Mouse (Mus musculus): ENCODE measurements around the gene Pla2r1. TPM values are rescaled to one million over a fixed set of nuclear protein-coding genes. Genes with fewer than 3 reads are reported as not detected.
A peak's percentile ranks its signal among the peaks of the same experiment; 100 is the strongest.

Gene Pla2r1
- total RNA-seq (2022): 1 to 10 TPM; 1.4 to 3.0 (median 1.5) TPM

DNA sequence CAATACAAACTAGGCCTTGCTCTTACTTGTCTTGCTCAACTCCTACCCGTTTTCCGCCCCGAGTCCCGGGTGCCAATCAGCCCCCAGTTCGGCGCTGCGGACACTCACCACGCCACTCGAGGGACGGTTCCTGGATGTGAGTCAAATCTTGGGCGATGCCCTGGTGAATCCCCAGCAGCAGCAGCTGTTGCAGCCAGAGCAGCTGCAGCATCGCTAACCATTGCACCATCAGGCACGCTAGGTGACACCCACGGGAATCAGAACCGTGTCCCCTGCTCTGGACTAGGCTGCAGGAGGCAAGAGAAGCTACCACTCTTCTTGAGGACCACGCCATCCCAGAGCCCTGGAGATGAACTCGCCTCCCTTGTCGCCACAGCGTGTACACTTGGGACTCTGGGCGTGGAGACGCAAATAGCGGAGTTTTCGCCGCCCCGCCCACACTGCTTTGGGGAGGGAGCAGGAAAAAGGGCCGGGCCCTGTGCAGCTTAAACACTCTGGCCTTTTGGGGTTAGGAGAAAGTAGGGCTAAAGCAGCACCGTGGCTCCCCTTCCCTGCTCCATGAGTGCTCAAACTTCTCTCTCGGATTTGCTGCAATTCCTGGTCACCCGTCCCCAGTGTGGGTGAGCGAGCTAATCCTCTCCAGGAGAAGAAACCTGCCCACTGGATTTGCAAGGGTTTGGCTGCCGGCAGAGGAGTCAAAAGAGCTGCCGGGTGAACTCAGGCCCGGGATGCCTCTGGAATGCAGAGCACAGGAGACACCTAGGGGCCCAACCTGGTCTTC, at the start of gene Pla2r1:
TSS of gene Pla2r1 (minus strand) at position 407 of the 781 bp plus-strand sequence.
- peak; percentile 56 for DNase-seq (ENCODE audit: low spot score)

DNA sequence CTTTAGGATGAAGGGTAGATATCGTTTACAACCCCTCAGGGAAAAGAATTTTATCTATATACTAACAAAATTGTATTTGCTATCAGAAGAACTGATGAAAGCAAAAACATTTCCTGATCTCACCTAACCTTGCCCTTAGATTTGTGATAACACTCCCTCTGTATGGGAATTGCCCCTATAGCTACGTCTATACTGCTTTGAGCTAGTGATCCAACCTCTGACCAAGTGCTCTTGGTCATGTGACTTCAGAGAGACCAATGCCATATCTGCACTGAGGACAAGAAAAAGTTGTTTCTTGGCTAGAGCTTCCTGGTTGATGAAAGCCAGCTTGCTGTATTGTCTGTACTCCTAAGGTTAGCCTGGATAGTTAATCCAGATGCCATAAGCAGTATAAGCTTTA, 48.2 kb upstream of the Pla2r1 start:
- DNase-seq (ENCODE audit: low spot score): no peak

DNA sequence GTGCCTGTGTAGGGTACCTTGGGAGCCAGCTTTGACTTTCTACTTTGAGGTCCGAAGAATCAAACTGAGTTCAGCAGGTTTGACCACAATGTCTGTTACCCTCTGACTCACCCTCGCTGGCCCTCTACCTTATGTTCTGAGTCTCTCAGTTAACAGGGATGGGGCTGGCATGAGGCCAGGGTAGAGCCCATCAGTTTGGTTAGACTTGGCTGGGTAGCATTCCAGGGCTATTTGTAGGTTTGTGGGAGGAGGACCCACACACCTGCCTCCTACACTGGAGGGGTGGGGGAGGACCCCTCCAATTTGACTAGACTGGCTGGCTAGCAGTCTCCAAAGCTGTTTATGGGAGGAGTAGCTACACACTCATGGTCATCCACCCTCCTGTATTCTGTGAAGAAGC, 47.8 kb upstream of the Pla2r1 start:
- DNase-seq (ENCODE audit: low spot score): no peak

DNA sequence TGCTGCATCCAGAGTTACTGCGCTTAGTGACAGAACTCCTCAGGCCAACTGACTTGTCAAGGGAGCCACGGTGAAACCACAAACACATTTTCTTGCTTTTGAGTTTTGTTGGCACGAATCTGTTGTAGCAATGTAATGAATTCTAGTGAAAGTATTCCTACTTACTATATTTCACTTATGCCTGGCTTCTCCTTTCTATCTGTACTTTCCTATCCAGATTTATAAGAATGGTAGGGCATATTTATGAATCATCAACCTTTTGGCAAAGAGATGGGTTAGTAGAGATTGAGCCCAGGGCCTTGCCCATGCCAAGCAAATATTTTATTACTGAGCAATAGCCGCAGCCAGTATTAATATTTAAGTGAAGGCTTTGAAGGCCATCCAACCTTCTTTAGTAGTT, 30.3 kb upstream of the Pla2r1 start:
- DNase-seq (ENCODE audit: low spot score): no peak

DNA sequence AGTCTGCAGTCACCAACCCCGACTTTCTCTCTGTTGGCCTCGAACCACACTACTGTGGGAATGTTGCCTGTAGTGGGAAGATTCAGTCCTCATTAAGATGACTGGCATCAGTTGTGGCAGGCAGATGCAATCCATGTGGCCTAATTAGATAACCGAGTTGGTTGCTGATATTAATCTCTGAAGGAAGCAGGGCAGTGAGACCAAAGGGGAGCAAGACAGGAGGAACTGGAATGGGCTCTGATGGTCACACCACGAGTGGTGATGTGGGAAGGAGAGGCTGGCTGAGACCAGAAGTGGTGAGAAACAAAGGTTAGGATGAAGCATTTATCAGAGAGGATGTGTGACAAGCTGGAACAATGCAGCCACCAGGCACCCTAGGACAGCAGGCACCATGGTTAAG, 1.5 kb upstream of the Pla2r1 start:
- no peak for DNase-seq (ENCODE audit: low spot score)

DNA sequence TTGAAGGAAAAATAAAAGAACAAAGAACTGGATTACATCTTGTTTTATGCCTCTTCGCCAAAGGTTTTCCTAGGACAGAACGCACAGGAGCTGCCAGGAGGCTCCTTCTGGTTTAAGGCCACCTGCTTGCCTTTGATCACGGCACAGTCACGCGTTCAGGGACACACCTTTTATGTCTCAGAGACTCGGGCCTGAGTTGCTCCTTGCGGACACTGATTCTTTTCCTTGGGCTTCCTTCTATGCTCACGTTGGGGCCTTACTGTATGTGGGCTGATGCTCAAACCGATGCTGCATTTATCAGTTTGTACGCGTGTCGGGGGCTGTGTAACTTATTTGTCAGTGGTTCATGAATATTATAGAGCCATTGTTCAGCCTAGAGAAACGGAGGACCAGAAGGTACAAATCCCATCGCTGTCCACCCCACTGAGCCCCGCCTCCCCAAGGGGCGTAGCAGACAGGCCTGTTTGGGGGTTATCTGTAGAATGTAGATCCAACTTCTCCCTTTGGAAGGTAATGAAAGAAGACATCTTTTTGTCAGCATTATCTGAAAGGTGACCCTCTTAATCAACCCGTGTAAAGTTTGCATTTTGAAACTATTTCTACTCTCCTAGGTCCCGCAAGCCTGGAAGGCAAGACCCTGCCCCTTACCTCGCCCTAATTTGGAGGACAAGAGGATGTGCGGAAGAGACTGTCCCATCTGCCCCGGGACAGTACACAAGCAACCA, 769 bp downstream of the Pla2r1 start:
- DNase-seq (ENCODE audit: low spot score): no peak

DNA sequence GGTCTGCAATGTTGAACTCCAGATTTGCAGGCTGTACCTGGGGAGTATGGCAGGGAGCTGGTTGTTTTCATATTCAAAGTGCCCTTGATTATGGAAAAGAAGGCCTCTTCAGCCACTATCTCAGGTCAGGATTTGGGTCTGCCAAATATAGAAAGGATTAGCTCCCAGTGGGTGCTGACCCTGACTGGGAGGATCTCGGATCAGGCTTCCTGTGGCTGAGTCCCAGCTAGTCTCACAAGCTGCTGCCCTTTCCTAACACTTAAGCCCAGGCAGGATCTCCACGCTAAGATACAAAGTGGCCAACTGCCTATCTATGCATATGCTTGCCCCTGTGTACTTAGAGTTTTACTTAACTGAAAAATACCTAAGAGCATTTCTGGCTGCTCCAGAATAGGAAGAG, 1.4 kb downstream of the Pla2r1 start:
- no peak for DNase-seq (ENCODE audit: low spot score)

DNA sequence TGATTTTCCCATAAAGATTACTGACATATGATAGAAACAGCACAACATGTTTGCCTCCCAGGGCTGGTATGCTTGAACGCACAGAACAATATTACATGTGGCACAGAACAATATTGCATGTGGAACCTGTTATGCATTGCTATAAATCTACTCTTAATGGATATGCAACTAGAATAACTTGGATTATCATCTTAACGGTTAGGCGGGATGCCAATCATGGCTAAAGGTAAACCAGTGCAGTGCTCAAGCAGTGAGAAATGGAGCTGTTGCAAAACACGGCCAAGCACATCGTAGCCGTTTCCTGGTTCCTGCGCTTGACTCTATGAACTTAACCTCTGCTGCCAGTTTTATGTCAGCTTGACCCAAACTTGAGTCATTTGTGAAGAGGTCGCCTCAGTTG, 2.6 kb downstream of the Pla2r1 start:
- DNase-seq (ENCODE audit: low spot score): no peak

DNA sequence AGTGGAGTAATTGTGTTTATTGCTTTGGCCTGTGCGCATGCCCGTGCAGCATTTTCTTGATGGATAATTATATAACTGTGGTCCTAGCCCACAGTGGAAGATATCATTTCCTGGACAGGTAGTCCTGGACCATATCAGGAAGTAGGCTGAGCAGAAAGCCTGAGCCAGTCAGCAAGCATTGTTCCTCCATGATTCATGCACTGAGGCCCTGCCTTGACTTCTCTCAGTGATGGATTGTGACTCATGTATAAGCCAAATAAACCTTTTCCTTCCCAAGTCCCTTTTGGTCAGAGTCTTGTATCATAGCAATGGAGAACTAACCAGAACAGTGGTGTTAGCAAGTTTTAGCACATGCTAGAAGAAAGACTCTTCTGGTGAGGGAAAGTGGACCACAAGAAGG, 3.3 kb downstream of the Pla2r1 start:
- no peak for DNase-seq (ENCODE audit: low spot score)

DNA sequence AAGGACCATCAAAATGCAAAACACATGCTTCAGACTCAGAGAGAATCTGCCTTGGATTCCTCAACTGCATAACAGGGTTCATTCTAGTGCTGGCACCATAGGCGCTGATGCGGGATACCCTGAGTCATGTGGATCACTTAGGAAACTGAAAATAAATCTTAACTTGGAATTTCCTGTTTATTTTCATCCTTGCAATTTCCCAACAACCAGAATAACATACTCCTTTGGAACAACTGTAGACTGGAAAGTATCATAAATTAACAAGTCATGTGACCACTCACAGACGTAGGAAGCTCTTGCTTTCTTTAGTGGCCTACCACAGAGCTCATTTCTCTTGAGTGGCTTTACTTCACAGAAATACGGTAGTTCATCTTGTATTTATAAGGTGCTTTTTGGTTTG, 7.0 kb downstream of the Pla2r1 start:
- no peak for DNase-seq (ENCODE audit: low spot score)

DNA sequence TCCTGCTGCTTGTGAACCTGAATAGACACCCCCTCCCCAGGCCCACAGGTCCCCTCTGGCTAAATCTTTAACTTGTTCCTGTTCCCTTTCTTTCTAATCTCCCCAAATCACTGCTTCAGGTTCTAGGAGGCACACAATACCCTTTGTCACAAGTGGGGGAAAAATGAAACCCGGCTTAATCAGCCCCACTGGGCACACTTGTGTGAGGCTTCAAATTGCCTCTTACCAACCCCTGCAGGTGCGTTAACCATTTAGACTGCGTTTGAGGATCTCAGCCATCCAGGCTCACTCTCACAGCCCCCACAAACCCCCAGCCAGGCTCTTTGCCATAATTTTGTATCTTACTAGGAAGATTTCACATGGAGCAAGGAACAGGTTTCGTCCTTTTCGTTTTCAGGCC, 9.1 kb downstream of the Pla2r1 start:
- no peak for DNase-seq (ENCODE audit: low spot score)

DNA sequence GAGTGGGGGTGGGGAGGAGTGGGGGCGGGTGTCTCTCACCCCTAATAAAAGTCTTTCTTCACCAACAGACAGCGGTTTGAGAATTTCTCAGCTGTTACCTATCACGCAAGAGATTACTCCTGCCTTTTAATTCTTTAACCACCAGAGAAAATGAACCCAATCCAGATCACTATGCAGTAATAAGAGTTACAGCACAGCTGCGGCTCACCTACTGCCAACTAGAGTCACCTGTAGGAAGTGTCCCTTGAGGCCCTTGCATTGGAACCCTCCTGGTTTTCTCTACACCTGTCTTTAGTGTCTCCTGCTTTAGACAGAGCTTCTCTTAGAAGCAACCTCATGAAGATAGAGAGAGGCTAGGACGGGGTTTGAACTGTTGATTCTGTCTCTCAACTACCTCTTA, 11.4 kb downstream of the Pla2r1 start:
- no peak for DNase-seq (ENCODE audit: low spot score)

DNA sequence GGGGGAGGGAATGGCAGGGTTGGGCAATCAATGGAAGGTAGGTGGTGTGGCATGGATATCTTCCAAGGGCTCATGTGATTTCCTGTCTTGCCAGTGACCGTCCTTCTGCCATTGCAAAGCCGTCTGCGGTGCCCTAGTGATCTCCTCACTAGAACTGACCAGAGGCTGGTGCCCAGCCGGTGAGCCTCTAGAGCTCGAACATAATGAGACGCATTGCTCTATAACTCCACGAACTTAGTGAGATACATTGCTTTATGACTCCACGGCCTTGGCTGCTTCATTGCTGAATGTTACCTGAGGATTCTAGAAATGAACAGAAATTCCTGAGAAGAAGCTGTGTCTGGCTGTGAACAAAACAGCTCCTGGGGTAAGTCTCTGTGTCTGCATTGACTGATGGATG, 12.8 kb downstream of the Pla2r1 start:
- no peak for DNase-seq (ENCODE audit: low spot score)

DNA sequence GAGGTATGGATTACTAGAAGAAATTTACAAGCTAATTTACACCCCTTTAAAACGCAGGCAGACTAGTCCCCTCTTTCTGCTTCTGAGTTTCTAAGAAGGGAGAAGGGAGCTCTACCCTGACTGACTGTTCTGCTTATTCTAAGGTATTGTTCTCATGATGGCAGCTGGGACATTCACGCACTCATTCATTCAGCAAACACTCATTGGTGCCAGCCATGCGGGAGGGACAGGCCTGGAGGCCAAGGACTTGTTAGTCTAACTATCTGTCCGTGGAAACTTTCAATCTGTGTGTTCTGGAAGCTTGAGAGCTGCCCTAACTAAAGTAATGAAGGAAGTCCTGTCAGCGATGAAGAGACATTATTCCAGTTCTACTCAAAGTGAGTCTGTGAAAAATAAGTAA, 14.4 kb downstream of the Pla2r1 start:
- no peak for DNase-seq (ENCODE audit: low spot score)

DNA sequence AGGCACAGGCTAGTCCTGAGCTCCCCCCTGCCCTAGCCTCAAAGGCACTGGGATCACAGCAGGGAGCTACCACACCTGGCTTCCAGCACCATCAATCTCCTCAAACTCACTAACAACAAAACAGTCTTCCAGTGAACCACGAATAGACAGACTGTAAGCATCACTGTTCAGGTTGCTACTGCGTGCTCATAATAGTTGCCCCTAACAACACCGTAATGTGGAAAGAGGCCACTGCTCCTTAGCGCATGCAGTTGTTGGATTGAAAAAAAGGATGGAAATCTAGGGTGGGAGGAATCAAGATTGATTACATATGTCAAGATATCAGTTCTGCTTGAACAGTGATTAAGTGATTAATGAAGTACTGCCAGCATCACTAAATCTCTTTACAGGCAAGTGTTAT, 14.8 kb downstream of the Pla2r1 start:
- no peak for DNase-seq (ENCODE audit: low spot score)

DNA sequence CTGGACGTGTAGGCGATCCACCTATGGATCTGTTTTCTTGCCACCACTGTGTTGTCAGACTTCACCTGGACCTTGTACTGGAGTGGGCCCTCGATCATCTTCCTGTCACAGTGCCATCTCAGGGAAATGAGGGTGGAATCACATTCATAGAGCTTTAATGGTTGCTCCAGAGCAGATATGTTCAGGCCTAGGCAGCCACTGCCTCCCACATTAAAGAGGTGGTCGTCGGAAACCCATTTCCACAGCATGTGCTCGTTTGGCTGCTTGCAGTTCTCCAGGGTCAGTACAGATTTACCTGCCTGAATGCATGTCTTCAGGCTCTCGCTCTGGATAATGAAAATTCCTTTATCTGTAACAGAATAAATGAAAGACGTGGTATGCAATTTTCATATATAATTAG, 18.4 kb downstream of the Pla2r1 start:
- no peak for DNase-seq (ENCODE audit: low spot score)

DNA sequence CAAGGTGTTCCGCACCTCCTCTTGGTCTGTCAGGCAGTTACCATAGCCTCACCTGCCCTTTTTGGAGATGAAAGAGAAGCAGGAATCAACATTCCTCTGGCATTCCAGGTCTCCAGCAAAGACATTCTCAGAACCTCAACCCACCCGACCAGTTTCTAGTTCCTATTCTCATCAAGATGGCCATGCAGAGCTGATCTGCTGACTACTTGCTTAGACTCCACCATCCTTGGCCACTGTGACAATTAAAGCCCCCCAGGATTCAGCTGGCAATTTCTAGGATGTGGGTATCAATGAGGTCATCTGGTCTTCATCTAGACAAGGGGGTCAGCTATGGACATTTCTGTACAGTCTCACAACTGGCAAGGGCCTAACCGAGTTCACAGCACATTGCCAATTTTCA, 20.1 kb downstream of the Pla2r1 start:
- no peak for DNase-seq (ENCODE audit: low spot score)

DNA sequence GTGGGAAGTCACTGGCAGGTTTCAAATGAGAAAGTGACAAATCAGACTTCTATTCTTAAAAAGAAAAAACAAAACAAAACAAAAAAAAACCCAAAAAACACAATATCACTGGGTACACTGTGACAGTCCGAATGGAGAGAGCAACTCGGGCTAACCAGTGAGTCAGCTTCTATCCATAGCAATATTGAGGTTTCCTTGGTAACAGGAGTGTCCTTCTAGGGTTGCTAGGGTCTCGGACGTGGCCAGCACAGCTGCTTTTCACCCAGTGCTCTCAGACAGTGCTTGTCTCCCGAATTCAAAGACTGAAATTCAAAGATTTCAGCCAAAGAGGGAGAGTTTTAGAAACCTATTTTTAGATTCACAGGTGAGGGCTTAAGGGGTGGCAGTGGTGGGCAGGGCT, 20.6 kb downstream of the Pla2r1 start:
- DNase-seq (ENCODE audit: low spot score): no peak

DNA sequence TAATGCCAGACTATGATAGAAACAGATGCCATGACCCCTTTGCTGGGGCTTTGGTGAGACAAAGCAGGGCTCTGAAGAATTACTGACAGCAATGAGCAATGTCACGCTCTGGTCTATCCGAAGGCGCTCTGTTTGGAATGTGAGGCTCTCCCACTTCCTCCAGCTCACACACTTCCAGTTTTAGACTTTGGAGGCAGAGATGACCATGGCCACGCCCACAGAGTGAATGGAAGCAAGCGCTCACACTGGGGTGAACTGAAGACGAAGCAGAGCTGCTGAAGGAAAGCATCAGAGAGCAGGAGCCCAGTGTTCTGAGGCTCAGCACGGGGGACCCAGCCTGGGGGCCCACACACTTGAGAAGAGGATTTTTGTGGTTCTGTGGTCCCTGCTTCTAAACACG, 37.3 kb downstream of the Pla2r1 start:
- DNase-seq (ENCODE audit: low spot score): no peak

DNA sequence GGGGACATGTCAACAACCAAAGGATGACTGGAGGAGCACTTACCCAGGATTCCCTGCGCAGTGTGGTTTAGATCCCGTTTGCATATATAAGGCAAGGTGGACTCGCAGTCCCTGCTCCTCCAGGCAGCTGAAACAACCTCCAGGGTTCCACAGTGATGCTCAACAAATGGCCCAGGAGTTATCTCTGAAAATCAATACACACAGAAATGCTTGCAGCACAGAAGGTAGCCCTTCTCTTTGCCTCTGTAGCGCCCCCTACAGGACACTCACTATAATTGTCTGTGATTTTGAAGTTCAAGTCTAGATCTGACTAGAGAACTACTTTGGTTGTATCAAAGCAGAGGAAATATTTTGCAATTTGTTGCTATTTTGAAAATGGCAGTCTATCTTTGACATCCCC, 38.2 kb downstream of the Pla2r1 start:
- no peak for DNase-seq (ENCODE audit: low spot score)

DNA sequence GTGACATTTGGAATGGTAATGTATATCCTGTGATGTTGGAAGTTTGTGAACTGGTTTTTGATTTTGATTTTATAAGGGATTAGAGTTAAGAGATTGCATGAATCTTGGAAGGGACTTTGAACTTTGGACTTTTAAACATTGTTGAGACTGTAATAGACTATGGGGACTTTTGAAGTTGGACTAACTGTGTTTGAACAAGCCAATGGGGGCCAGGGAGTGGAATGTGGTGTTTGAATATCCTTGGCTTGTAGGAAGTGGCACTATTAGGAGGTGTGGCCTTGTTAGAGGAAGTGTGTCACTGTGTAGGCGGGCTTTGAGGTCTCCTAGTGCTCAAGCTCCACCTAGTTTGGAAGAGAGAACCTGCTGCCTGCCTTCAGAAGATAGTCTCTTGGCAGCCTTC, 42.4 kb downstream of the Pla2r1 start:
- DNase-seq (ENCODE audit: low spot score): no peak

DNA sequence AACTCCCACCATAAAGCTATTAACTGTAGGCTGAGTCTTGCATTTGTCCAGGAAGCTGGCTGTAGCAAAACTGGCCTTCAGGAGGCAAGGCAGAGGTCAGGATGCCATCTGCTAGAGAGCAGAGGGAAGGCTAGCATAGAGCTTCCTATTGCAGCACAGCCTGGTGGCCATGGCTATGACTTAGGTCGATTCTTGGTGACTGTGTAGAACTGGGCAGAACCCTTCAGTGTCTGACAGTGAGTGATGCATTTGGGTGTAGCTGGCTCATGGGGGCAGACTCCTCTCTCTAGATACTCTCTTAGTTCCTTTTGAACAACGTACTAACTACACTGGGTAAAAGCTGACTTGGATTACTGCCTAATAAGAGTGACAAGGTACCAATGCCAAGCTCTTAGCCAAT, 48.0 kb downstream of the Pla2r1 start:
- no peak for DNase-seq (ENCODE audit: low spot score)

DNA sequence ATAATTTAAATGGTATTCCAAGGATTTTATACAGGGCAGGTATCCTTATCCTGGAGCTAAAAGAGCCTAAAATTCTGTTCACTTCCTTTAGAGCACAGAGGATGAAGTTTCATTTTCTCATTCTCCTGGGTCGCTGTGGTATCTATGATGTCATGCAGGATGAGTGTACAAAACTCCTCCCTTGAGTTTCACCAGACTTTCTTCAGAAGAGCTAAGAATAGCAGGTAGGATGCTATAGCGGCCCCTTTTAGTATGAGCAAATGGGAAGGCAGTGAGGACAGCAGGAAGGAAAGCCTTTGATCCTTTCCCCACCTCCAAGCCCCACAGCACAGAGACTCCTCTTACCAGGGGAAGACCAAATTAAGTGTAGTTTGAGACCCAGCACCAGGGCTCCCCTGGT, 48.4 kb downstream of the Pla2r1 start:
- DNase-seq (ENCODE audit: low spot score): no peak

DNA sequence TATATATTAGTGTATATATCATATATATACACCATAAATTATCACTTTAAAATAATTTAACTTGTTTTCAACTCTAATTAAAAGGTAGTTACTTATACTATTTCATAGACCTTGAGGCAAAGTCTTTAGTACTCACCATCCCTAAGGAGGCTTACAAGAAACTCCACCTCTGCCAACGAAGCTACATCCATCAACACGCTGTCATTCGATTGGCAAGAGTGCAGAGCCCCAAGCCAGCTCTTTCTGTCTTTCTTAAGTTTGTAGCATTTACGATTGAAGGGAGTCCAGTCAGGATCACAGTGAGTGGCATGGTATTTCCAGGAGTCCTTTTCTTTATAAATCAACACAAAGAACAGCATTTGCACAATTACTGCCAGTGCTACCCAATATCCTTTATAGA, 49.1 kb downstream of the Pla2r1 start:
- no peak for DNase-seq (ENCODE audit: low spot score)
